Mouse (Mus musculus) naive thymus-derived CD4-positive, alpha-beta T cell, adult 5 months (primary cell): Measurements from ENCODE around the gene Tmem63b. TPM values are rescaled to one million over a fixed set of nuclear protein-coding genes. Genes with fewer than 3 reads are reported as not detected.

Source experiments
- polyA plus RNA-seq: library from polyadenylated mRNA; unstranded; fragments of 100-300 nt; shearing (Covaris generic); gene quantifications from one replicate; pipeline ENCODE4 v1.2.1, GENCODE M21; 2017

Gene Tmem63b
- polyA plus RNA-seq = 17.7 TPM

GRCm38 (mm10) chr17:45686716-45687115 lies at the start of gene Tmem63b:
TSS of gene Tmem63b (minus strand) at chr17:45686905.

GRCm38 (mm10) chr17:45733735-45734301 lies 47.1 kb upstream of the Tmem63b start, which contains the start of gene 1600014C23Rik:
TSS of gene 1600014C23Rik (minus strand) at chr17:45733844.

GRCm38 (mm10) chr17:45686093-45686619 lies 549 bp downstream of the Tmem63b start, which contains the start of gene Mrpl14:
TSS of gene Mrpl14 (plus strand) at chr17:45686322.

GRCm38 (mm10) chr17:45659225-45659624 lies 27.5 kb downstream of the Tmem63b start, which contains the start of gene Capn11:
TSS of gene Capn11 (minus strand) at chr17:45659325.

Other genes starting within 250 kb of the Tmem63b start
- 0.60 TPM for gene Spats1, start 211.5 kb downstream of the Tmem63b start, polyA plus RNA-seq
- gene Aars2, start 180.1 kb downstream of the Tmem63b start, polyA plus RNA-seq = 21.1 TPM
- gene Tcte1, start 163.5 kb downstream of the Tmem63b start, polyA plus RNA-seq = not detected
- not detected for gene Tmem151b, start 137.2 kb downstream of the Tmem63b start, polyA plus RNA-seq
- gene Nfkbie, start 131.2 kb downstream of the Tmem63b start, polyA plus RNA-seq = 52.3 TPM
- 32.3 TPM for gene Slc35b2, start 123.0 kb downstream of the Tmem63b start, polyA plus RNA-seq
- gene Hsp90ab1, start 113.6 kb downstream of the Tmem63b start, polyA plus RNA-seq = 1,260 TPM
- 53.6 TPM for gene Slc29a1, start 87.3 kb downstream of the Tmem63b start, polyA plus RNA-seq
- not detected for gene Mymx, start 84.8 kb downstream of the Tmem63b start, polyA plus RNA-seq
- 1.1 TPM for gene Capn11, start 27.6 kb downstream of the Tmem63b start, polyA plus RNA-seq
- gene Mrpl14, start 583 bp downstream of the Tmem63b start, polyA plus RNA-seq = 32.1 TPM
- not detected for gene 1600014C23Rik, start 46.9 kb upstream of the Tmem63b start, polyA plus RNA-seq